Comparison of ENCODE assay signal across 28 mouse cellular contexts in genomic region chr1:187450106-187450505, GRCm38 (mm10).
A peak's percentile ranks its signal among the peaks of the same experiment; 100 is the strongest.
DNase-seq lines count a peak whose midpoint lies in the region; ATAC-seq lines count a peak whose summit lies in the region.
"Had no signal": no experiment of that assay in that cellular context is flagged by ENCODE, and none has a peak within 500 bp of the region (broad histone marks: within the 10 kb centered on the region; RNA-seq: fewer than 3 reads in every experiment).

No protein-coding gene starts in this region.

- no peaks in the 10 kb centered on the region for H3K27me3 ChIP-seq in hindbrain, embryonic 10.5 days (ENCODE audit: insufficient read depth, poor library complexity, severe bottlenecking)
- H3K27me3 ChIP-seq in hindbrain, embryonic 11.5 days (ENCODE audit: control insufficient read depth, insufficient read depth, low read length), result no peaks in the 10 kb centered on the region
- H3K27me3 ChIP-seq: embryonic facial prominence, embryonic 13.5 days; forebrain, embryonic 15.5 days; heart, embryonic 12.5 days; heart, embryonic 15.5 days; hindbrain, embryonic 12.5 days; hindbrain, embryonic 15.5 days; Patski had no signal

- intact Hi-C loops in left cerebral cortex, postnatal 25 days (cut with DNase I), result loop anchor here (10.0 kb wide), 1 partner anchor 335 kb away; no protein-coding TSS in a partner anchor

- 0 out of 2 replicates have a peak overlapping the region, but pooled peaks have one; percentile 5 for H3K27ac ChIP-seq in hindbrain, embryonic 10.5 days
- H3K27ac ChIP-seq in hindbrain, embryonic 11.5 days (ENCODE audit: low read depth, low read length), result no peak overlapping the region
- H3K27ac ChIP-seq: embryonic facial prominence, embryonic 13.5 days; forebrain, embryonic 12.5 days; forebrain, embryonic 15.5 days; heart, embryonic 15.5 days; hindbrain, embryonic 12.5 days; hindbrain, embryonic 15.5 days had no signal

- peaks cover 24% of the 10 kb centered on the region for H3K4me1 ChIP-seq in hindbrain, embryonic 10.5 days (replicated peaks)
- H3K4me1 ChIP-seq in hindbrain, embryonic 11.5 days (replicated peaks; ENCODE audit: control insufficient read depth, insufficient read depth, low read length), result no peaks in the 10 kb centered on the region
- H3K4me1 ChIP-seq: forebrain, embryonic 15.5 days; hindbrain, embryonic 12.5 days; hindbrain, embryonic 15.5 days had no signal

- no peak overlapping the region for H3K4me2 ChIP-seq in hindbrain, embryonic 11.5 days (replicated peaks; ENCODE audit: low read depth, low read length)
- H3K4me2 ChIP-seq: embryonic facial prominence, embryonic 13.5 days; forebrain, embryonic 12.5 days; forebrain, embryonic 15.5 days; heart, embryonic 12.5 days; heart, embryonic 15.5 days; hindbrain, embryonic 12.5 days; hindbrain, embryonic 15.5 days had no signal

- H3K4me3 ChIP-seq in hindbrain, embryonic 10.5 days, result no peak overlapping the region
- H3K4me3 ChIP-seq in hindbrain, embryonic 11.5 days (ENCODE audit: low read depth, low read length), result no peak overlapping the region
- H3K4me3 ChIP-seq: embryonic facial prominence, embryonic 13.5 days; erythroblast, embryonic 14.5 days; forebrain, embryonic 12.5 days; forebrain, embryonic 15.5 days; heart, embryonic 12.5 days; heart, embryonic 15.5 days; hindbrain, embryonic 12.5 days; hindbrain, embryonic 15.5 days had no signal

- 31% methylated on average over 3 of the region's 3 CpGs for WGBS in hindbrain, embryonic 10.5 days
- 29% methylated on average over 3 of the region's 3 CpGs for WGBS in hindbrain, embryonic 11.5 days

- no peak for DNase-seq in hindbrain, embryonic 10.5 days (ENCODE audit: low spot score)
- DNase-seq in hindbrain, embryonic 11.5 days (ENCODE audit: low spot score), result no peak
- DNase-seq in 3T3-L1 (ENCODE audit: low read depth, low spot score) (peak; percentile 3), R1 (ENCODE audit: low read depth, low spot score) (peak; percentile 76)
- DNase-seq in left cerebral cortex, postnatal 25 days (ENCODE audit: low spot score in 2 of 2), result no peak
- no peak for DNase-seq in cerebellum, postnatal 25 days
- DNase-seq: adrenal gland, adult 8-10 months; adrenal gland, postnatal 36 days; cerebellum, adult 18-20 months; cerebellum, adult 9-10 months; cerebellum, postnatal 14 days; gastrocnemius, postnatal 25 days; heart, adult 18-20 months; heart, postnatal 10 days; heart, postnatal 36 days; kidney, adult 11 months had no signal

- H3K9ac ChIP-seq in hindbrain, embryonic 11.5 days (ENCODE audit: low read depth, low read length), result no peak overlapping the region
- H3K9ac ChIP-seq: embryonic facial prominence, embryonic 13.5 days; forebrain, embryonic 12.5 days; forebrain, embryonic 15.5 days; heart, embryonic 12.5 days; heart, embryonic 15.5 days; hindbrain, embryonic 12.5 days; hindbrain, embryonic 15.5 days had no signal

- H3K36me3 ChIP-seq in hindbrain, embryonic 10.5 days, result no peaks in the 10 kb centered on the region
- no peaks in the 10 kb centered on the region for H3K36me3 ChIP-seq in hindbrain, embryonic 11.5 days (ENCODE audit: control insufficient read depth, insufficient read depth, low read length)
- H3K36me3 ChIP-seq: embryonic facial prominence, embryonic 13.5 days; forebrain, embryonic 12.5 days; forebrain, embryonic 15.5 days; G1E; heart, embryonic 12.5 days; heart, embryonic 15.5 days; hindbrain, embryonic 12.5 days; hindbrain, embryonic 15.5 days had no signal

- H3K9me3 ChIP-seq in hindbrain, embryonic 10.5 days, result no peaks in the 10 kb centered on the region
- H3K9me3 ChIP-seq in hindbrain, embryonic 11.5 days (ENCODE audit: control insufficient read depth, low read length), result no peaks in the 10 kb centered on the region
- H3K9me3 ChIP-seq: embryonic facial prominence, embryonic 13.5 days; forebrain, embryonic 12.5 days; forebrain, embryonic 15.5 days; heart, embryonic 12.5 days; heart, embryonic 15.5 days; hindbrain, embryonic 12.5 days; hindbrain, embryonic 15.5 days had no signal

- ATAC-seq in hindbrain, embryonic 11.5 days (ENCODE audit: low FRiP score), result no peak
- ATAC-seq: activated CD4-positive, CD25-positive, alpha-beta regulatory T cell, adult 4 months; CD4-positive, CD25-positive, alpha-beta regulatory T cell, adult 4 months; forebrain, embryonic 15.5 days; Patski had no signal

Comparison
In these comparisons a context has a peak if more than half of its experiments do, and no peak if none do; other contexts are left out.
1. DNase-seq: peak in 3T3-L1 (single experiment) and R1 (single experiment); none in hindbrain, embryonic 10.5 days (single experiment), hindbrain, embryonic 11.5 days (single experiment), left cerebral cortex, postnatal 25 days (0 of 2) and cerebellum, postnatal 25 days (0 of 2).